Mouse (Mus musculus): ENCODE measurements around the gene Ptges.

DNA sequence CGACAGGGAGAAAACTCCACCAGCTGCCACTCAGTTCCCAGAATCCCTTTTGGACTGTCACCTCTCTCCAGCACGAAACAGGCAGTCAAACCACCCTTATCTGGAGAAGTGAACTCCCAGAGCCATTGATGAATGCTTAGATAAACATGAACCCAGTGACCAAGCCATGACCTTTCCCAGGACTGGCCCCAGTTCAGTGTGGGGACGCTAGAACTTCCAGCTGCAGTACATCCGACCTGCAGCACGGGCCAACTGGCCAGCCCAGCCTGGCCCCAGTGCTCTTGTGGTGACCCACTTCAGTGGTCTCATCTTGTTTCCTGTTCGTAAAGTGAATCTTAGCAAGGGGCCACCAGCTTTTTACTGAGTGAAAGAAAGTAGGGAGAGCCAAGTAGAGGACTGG is 36.3 kb downstream of the Ptges start:
- TF ChIP-seq CTCF (conservative IDR thresholded peaks at IDR 0.05; ENCODE audit: low read length) (no peak), NANOG (IDR thresholded peaks at IDR 0.05; ENCODE audit: borderline replicate concordance, low read length) (no peak), POU5F1 (IDR thresholded peaks at IDR 0.05; ENCODE audit: borderline replicate concordance, low read length) (no peak)
